Mouse (Mus musculus): ENCODE measurements around the gene Atg2a.

GRCm38 (mm10) chr19:6235084-6236052 lies 6.1 kb upstream of the Atg2a start, which contains the start of gene Ppp2r5b:
- 0 out of 2 replicates have a peak, but pooled peaks have one; percentile 17 for TF ChIP-seq CTCF (IDR thresholded peaks at IDR 0.05; ENCODE audit: extremely low read depth, insufficient read depth, insufficient read length, insufficient replicate concordance)
- TF ChIP-seq POLR2A (IDR thresholded peaks at IDR 0.05; ENCODE audit: low read depth, low read length): no peak; the same call in 1 of the 2 replicates

Data from spleen, adult 2 months (tissue).